Mouse (Mus musculus): ENCODE results near the gene Hdlbp.

DNA sequence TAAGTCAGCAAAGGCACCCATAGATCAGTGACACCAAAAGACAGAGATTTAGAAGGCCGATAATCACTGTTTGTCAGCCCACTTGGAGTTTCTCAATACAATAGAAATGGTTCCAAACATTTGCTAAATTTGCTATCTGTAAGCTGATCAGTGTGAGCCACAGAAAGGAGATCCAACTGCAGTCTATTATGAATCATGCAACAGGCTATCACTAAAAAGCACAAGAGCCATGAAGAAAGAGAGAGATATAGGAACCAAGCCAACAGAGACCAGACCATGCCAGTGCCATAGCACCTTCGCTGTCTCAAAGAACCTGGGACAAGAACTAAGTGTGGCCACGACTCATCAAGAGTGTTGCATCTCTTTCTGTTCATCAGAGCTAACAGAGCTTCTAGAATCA is 2.9 kb downstream of the Hdlbp start:
- TF ChIP-seq EP300 (IDR thresholded peaks at IDR 0.05; ENCODE audit: low read depth in 1 of 2, low read length in 2 of 2), result peak; percentile 36 to 38; a peak in 2 of 4 replicates
- no peak for TF ChIP-seq POLR2A (IDR thresholded peaks at IDR 0.05; ENCODE audit: control insufficient read depth in 1 of 2, insufficient read depth in 1 of 2, low read depth in 1 of 2, low read length in 2 of 2, poor library complexity in 1 of 2)
- TF ChIP-seq NRF1 (IDR thresholded peaks at IDR 0.05; ENCODE audit: insufficient read depth, low read depth, low read length, poor library complexity, severe bottlenecking), result no peak
- TF ChIP-seq TBP (IDR thresholded peaks at IDR 0.05; ENCODE audit: low read depth, low read length), result no peak
- TF ChIP-seq CTCF (IDR thresholded peaks at IDR 0.05 in 2 of 3, conservative IDR thresholded peaks at IDR 0.05 in 1 of 3; ENCODE audit: control insufficient read depth in 1 of 3, insufficient read depth in 1 of 3, low read depth in 2 of 3, low read length in 3 of 3, poor library complexity in 1 of 3, severe bottlenecking in 1 of 3), result no peak
- TF ChIP-seq UBTF (IDR thresholded peaks at IDR 0.05; ENCODE audit: borderline replicate concordance, insufficient read depth, low read depth, low read length), result no peak
- no peak for TF ChIP-seq USF1 (IDR thresholded peaks at IDR 0.05; ENCODE audit: low read depth, low read length)
- 0 out of 2 replicates have a peak, but pooled peaks have one; percentile 1 for TF ChIP-seq SMC3 (IDR thresholded peaks at IDR 0.05; ENCODE audit: low read depth, low read length)
- TF ChIP-seq CHD1 (IDR thresholded peaks at IDR 0.05; ENCODE audit: low read depth, low read length), result no peak
- TF ChIP-seq GATA1 (IDR thresholded peaks at IDR 0.05; ENCODE audit: low read depth, low read length), result peak; percentile 83
- TF ChIP-seq MAZ (IDR thresholded peaks at IDR 0.05; ENCODE audit: low read depth, low read length), result no peak
